In the genomic region with DNA sequence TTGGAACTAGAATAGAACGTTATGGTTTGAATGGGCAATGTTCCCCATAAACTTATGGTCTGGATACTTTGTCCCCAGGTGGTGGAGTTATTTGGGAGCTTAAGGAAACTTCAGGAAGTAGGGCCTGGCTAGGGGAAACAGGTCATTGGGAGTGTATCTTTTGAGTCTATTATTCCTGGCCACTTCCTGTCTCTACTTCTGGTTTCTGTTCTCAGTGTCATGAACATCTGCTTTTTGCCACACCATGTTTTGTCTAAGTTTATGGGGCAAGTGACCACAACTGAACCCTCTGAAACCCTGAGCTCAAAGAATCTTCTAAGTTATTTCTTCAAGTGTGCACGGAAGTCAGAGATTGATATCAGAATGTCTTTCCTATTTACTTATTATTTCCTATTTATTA, we compare ENCODE assay signal across 25 mouse cellular contexts.
"Had no signal": no experiment of that assay in that cellular context is flagged by ENCODE, and none has a peak within 500 bp of the region (broad histone marks: within the 10 kb centered on the region; RNA-seq: fewer than 3 reads in every experiment).

No protein-coding gene starts in this region.

- DNase-seq: gastrocnemius, postnatal 14 days; gastrocnemius, postnatal 36 days; heart, adult 18-20 months; heart, postnatal 14 days; heart, postnatal 4 days; kidney, adult 18-20 months; kidney, adult 8-10 months; kidney, postnatal 10 days; kidney, postnatal 25 days; kidney, postnatal 4 days; liver; liver, embryonic 13.5 days had no signal

- H3K27ac ChIP-seq: heart, embryonic 13.5 days; heart, embryonic 15.5 days; hindbrain, embryonic 10.5 days; hindbrain, embryonic 12.5 days; hindbrain, embryonic 14.5 days; intestine, embryonic 15.5 days; layer of hippocampus, adult 2 months; left cerebral cortex, adult 2 months; limb, embryonic 10.5 days; limb, embryonic 12.5 days; liver, embryonic 13.5 days had no signal

- H3K27me3 ChIP-seq: heart, embryonic 13.5 days; heart, embryonic 15.5 days; hindbrain, embryonic 12.5 days; intestine, embryonic 15.5 days; limb, embryonic 12.5 days; liver, embryonic 13.5 days had no signal

- ATAC-seq: hindbrain, embryonic 16.5 days; inflammation-experienced regulatory T-cells, adult 6 months; intestine, embryonic 15.5 days; intestine, postnatal 0 days had no signal

- H3K4me3 ChIP-seq: heart, embryonic 13.5 days; heart, embryonic 15.5 days; hindbrain, embryonic 10.5 days; hindbrain, embryonic 12.5 days; intestine, embryonic 15.5 days; layer of hippocampus, adult 2 months; left cerebral cortex, adult 2 months; limb, embryonic 10.5 days; limb, embryonic 12.5 days; liver, embryonic 13.5 days had no signal

- H3K4me1 ChIP-seq: heart, embryonic 13.5 days; heart, embryonic 15.5 days; hindbrain, embryonic 10.5 days; hindbrain, embryonic 12.5 days; intestine, embryonic 15.5 days; limb, embryonic 10.5 days; limb, embryonic 12.5 days had no signal
